Mouse (Mus musculus) erythroblast, embryonic 14.5 days (primary cell): Measurements from ENCODE around the gene Fam117b.

Experiments
- GATA1 ChIP-seq: IDR thresholded peaks from 2 replicates; pipeline ENCODE4 v1.6.1; 2012; ENCODE audit warnings: low read length, inconsistent platforms, mixed read lengths
- TAL1 ChIP-seq: IDR thresholded peaks from 3 replicates; pipeline ENCODE4 v1.6.1; 2012; ENCODE audit warnings: low read length, inconsistent platforms, mixed read lengths

DNA sequence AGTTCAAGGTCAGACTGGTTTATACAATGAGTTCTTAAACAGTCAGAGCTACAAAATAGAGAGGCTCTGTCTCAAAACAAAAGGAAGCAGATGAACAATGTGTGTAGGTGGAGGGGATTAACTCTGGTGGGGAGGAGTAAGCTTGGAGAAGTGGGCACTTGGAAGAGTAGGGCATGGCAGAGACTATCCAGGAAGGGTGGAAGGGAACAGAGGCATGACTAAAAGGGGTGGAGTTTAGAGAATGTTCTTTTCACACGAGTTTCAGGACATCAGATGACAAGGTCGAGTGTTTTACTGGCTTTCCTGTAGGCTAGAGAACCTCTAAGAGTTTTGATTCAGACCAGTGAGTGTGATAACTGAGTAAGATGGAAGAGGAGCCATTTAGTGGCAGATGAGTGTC, 5.1 kb upstream of the Fam117b start:
- TF ChIP-seq TAL1: no peak
- no peak for TF ChIP-seq GATA1
